Mouse (Mus musculus) colon, adult 2 months (tissue): ENCODE results near the gene Setmar. TPM values are rescaled to one million over a fixed set of nuclear protein-coding genes. Genes with fewer than 3 reads are reported as not detected.

Experiments used
- polyA plus RNA-seq: library from polyadenylated mRNA; depleted of rRNA; stranded (reverse); fragments of >200 nt; gene quantifications from 2 replicates; pipeline ENCODE4 v1.2.3, GENCODE M21; 2012; rRNA removed

The Setmar gene
- polyA plus RNA-seq: 1.1 and 1.2 TPM in 2 replicates

GRCm38 (mm10) chr6:108064918-108065526, at the start of gene Setmar:
TSS of gene Setmar (plus strand) at chr6:108065045.

Other genes with a start within 250 kb of the Setmar start
- 40.7 and 46.3 TPM in 2 replicates for gene Sumf1, start 120.5 kb downstream of the Setmar start, polyA plus RNA-seq
- 7.9 and 9.1 TPM in 2 replicates for gene Itpr1, start 148.1 kb downstream of the Setmar start, polyA plus RNA-seq